Comparison of ENCODE assay signal across 12 mouse cellular contexts in the genomic region with DNA sequence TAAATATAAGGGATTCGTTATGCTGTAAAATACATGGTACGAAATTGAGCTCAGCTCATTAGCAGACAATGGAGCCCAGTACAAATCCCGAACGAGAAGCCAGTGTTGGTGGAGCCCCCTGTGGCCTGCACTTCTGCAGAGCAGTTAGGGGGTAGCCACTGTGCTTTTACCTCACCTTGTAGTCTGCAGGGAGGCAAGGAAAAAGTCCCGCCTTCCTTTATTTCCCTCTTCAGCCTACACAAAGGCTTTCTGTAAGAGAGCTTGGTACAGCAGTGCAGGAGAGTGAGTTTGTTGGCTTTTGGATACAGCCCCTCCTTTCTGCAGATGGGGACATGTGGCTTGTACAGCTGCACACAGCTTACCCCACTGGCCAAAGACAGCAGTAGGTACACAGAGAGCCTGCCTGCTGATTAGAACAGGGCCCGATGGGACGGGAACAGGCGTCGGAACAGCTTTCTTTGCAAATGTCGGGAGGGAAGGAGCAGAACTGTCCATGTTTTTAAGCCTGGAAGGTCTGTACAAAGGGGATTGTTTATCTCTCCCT. TPM values are rescaled to one million over a fixed set of nuclear protein-coding genes. Genes with fewer than 3 reads are reported as not detected.
A peak's percentile ranks its signal among the peaks of the same experiment; 100 is the strongest.
DNase-seq lines count a peak whose midpoint lies in the region; ATAC-seq lines count a peak whose summit lies in the region.
"Had no signal": no experiment of that assay in that cellular context is flagged by ENCODE, and none has a peak within 500 bp of the region (broad histone marks: within the 10 kb centered on the region; RNA-seq: fewer than 3 reads in every experiment).

No protein-coding gene starts in this region.

- H3K4me3 ChIP-seq in hindbrain, embryonic 11.5 days (ENCODE audit: low read depth, low read length), result no peak overlapping the region
- no peak overlapping the region for H3K4me3 ChIP-seq in hindbrain, embryonic 10.5 days
- H3K4me3 ChIP-seq in forebrain, embryonic 12.5 days (replicated peaks), result no peak overlapping the region
- H3K4me3 ChIP-seq in intestine, embryonic 15.5 days (replicated peaks), result no peak overlapping the region
- H3K4me3 ChIP-seq in neural tube, embryonic 13.5 days, result peak overlapping the region; percentile 5; the same call in 1 of the 2 replicates

- H3K4me1 ChIP-seq in hindbrain, embryonic 11.5 days (replicated peaks; ENCODE audit: control insufficient read depth, insufficient read depth, low read length), result peaks cover 6% of the 10 kb centered on the region
- peaks cover 62% of the 10 kb centered on the region for H3K4me1 ChIP-seq in hindbrain, embryonic 10.5 days (replicated peaks)
- peaks cover 49% of the 10 kb centered on the region for H3K4me1 ChIP-seq in forebrain, embryonic 12.5 days
- H3K4me1 ChIP-seq in intestine, embryonic 15.5 days (replicated peaks), result peaks cover 37% of the 10 kb centered on the region
- H3K4me1 ChIP-seq in neural tube, embryonic 13.5 days (replicated peaks), result peaks cover 56% of the 10 kb centered on the region

- no peak overlapping the region for H3K4me2 ChIP-seq in hindbrain, embryonic 11.5 days (replicated peaks; ENCODE audit: low read depth, low read length)
- peak overlapping the region; percentile 22 for H3K4me2 ChIP-seq in forebrain, embryonic 12.5 days
- no peak overlapping the region; the same call in 1 of the 2 replicates for H3K4me2 ChIP-seq in intestine, embryonic 15.5 days (replicated peaks)
- H3K4me2 ChIP-seq in neural tube, embryonic 13.5 days, result peak overlapping the region; percentile 36

- WGBS in hindbrain, embryonic 11.5 days, result 25% methylated on average over 10 of the region's 10 CpGs
- 28% methylated on average over 10 of the region's 10 CpGs for WGBS in hindbrain, embryonic 10.5 days
- WGBS in forebrain, embryonic 12.5 days, result 15% methylated on average over 10 of the region's 10 CpGs
- 57% methylated on average over 10 of the region's 10 CpGs for WGBS in intestine, embryonic 15.5 days
- WGBS in neural tube, embryonic 13.5 days, result 15% methylated on average over 10 of the region's 10 CpGs

- peaks cover 1% of the 10 kb centered on the region; the same call in 1 of the 2 replicates for H3K27me3 ChIP-seq in hindbrain, embryonic 11.5 days (ENCODE audit: control insufficient read depth, insufficient read depth, low read length)
- peaks cover 32% of the 10 kb centered on the region for H3K27me3 ChIP-seq in hindbrain, embryonic 10.5 days (ENCODE audit: insufficient read depth, poor library complexity, severe bottlenecking)
- H3K27me3 ChIP-seq in forebrain, embryonic 12.5 days, result peaks cover 16% of the 10 kb centered on the region
- H3K27me3 ChIP-seq in intestine, embryonic 15.5 days (replicated peaks), result peaks cover 5% of the 10 kb centered on the region; the same call in 1 of the 2 replicates
- peaks cover 10% of the 10 kb centered on the region for H3K27me3 ChIP-seq in neural tube, embryonic 13.5 days

- H3K9me3 ChIP-seq in hindbrain, embryonic 11.5 days (ENCODE audit: control insufficient read depth, low read length), result no peaks in the 10 kb centered on the region
- H3K9me3 ChIP-seq in hindbrain, embryonic 10.5 days, result no peaks in the 10 kb centered on the region
- no peaks in the 10 kb centered on the region for H3K9me3 ChIP-seq in forebrain, embryonic 12.5 days
- H3K9me3 ChIP-seq in intestine, embryonic 15.5 days, result no peaks in the 10 kb centered on the region
- no peaks in the 10 kb centered on the region for H3K9me3 ChIP-seq in neural tube, embryonic 13.5 days

- no peak for DNase-seq in hindbrain, embryonic 11.5 days (ENCODE audit: low spot score)
- no peak for DNase-seq in hindbrain, embryonic 10.5 days (ENCODE audit: low spot score)
- DNase-seq in adrenal gland, postnatal 4 days (ENCODE audit: low spot score in 2 of 2), result no peak
- no peak for DNase-seq in cerebellum, adult 9-10 months
- DNase-seq in thymus, adult 18-20 months, result no peak
- DNase-seq: cerebellum, adult 9-11 months had no signal

- 0 out of 2 replicates have a peak, but pooled peaks cover 3% of the 10 kb centered on the region for H3K36me3 ChIP-seq in hindbrain, embryonic 11.5 days (ENCODE audit: control insufficient read depth, insufficient read depth, low read length)
- peaks cover 25% of the 10 kb centered on the region; the same call in 1 of the 2 replicates for H3K36me3 ChIP-seq in hindbrain, embryonic 10.5 days
- peaks cover 4% of the 10 kb centered on the region; the same call in 1 of the 2 replicates for H3K36me3 ChIP-seq in forebrain, embryonic 12.5 days (replicated peaks)
- H3K36me3 ChIP-seq in intestine, embryonic 15.5 days, result no peaks in the 10 kb centered on the region
- H3K36me3 ChIP-seq in neural tube, embryonic 13.5 days, result no peaks in the 10 kb centered on the region

- no peak for ATAC-seq in hindbrain, embryonic 11.5 days (ENCODE audit: low FRiP score)
- no peak for ATAC-seq in forebrain, embryonic 12.5 days (ENCODE audit: low FRiP score)
- no peak for ATAC-seq in intestine, embryonic 15.5 days
- no peak for ATAC-seq in neural tube, embryonic 13.5 days (ENCODE audit: low read depth)

- H3K27ac ChIP-seq in hindbrain, embryonic 11.5 days (ENCODE audit: low read depth, low read length), result peak overlapping the region; percentile 45; the same call in 1 of the 2 replicates
- no peak overlapping the region for H3K27ac ChIP-seq in hindbrain, embryonic 10.5 days
- peak overlapping the region; percentile 50; the same call in 1 of the 2 replicates for H3K27ac ChIP-seq in forebrain, embryonic 12.5 days
- no peak overlapping the region for H3K27ac ChIP-seq in intestine, embryonic 15.5 days
- 0 out of 2 replicates have a peak overlapping the region, but pooled peaks have one; percentile 24 for H3K27ac ChIP-seq in neural tube, embryonic 13.5 days (replicated peaks)
- H3K27ac ChIP-seq: liver, embryonic 14.5 days had no signal

- H3K9ac ChIP-seq in hindbrain, embryonic 11.5 days (ENCODE audit: low read depth, low read length), result no peak overlapping the region
- peak overlapping the region; percentile 17; the same call in 1 of the 2 replicates for H3K9ac ChIP-seq in forebrain, embryonic 12.5 days
- H3K9ac ChIP-seq in intestine, embryonic 15.5 days, result 0 out of 2 replicates have a peak overlapping the region, but pooled peaks have one; percentile 28
- peak overlapping the region; percentile 49 for H3K9ac ChIP-seq in neural tube, embryonic 13.5 days
- H3K9ac ChIP-seq: liver, embryonic 14.5 days had no signal

RNA-seq across cellular contexts. Expression of gene Inafm2, which starts 3.9 kb away (rescaled TPM):
- polyA plus RNA-seq in hindbrain, embryonic 11.5 days (2014; fragmentation: Nextera tagmentation; extraction: Ambion mirVana), result 34.1 and 35.4 TPM in 2 replicates
- polyA plus RNA-seq in hindbrain, embryonic 10.5 days (2016; fragmentation: Nextera tagmentation; extraction: Ambion mirVana), result 22.1 and 22.9 TPM in 2 replicates
- polyA plus RNA-seq in forebrain, embryonic 12.5 days (2016; fragmentation: Nextera tagmentation; extraction: Ambion mirVana), result 22.3 and 24.4 TPM in 2 replicates
- 21.0 and 23.4 TPM in 2 replicates for polyA plus RNA-seq in intestine, embryonic 15.5 days (2015; fragmentation: Nextera tagmentation; extraction: Ambion mirVana)
- polyA plus RNA-seq in neural tube, embryonic 13.5 days (2015; fragmentation: Nextera tagmentation; extraction: Ambion mirVana), result 23.7 and 25.3 TPM in 2 replicates
- total RNA-seq in adrenal gland, postnatal 4 days (2021), result 10 to 100 TPM; 27.8 to 30.8 TPM

RNA-seq across cellular contexts. Expression of gene Ccdc9b, which starts 13.0 kb away (rescaled TPM):
- 0.68 and 0.98 TPM in 2 replicates for polyA plus RNA-seq in hindbrain, embryonic 11.5 days (2014; fragmentation: Nextera tagmentation; extraction: Ambion mirVana)
- polyA plus RNA-seq in hindbrain, embryonic 10.5 days (2016; fragmentation: Nextera tagmentation; extraction: Ambion mirVana), result 0.50 and 0.55 TPM in 2 replicates
- 2.8 TPM in 2 replicates for polyA plus RNA-seq in forebrain, embryonic 12.5 days (2016; fragmentation: Nextera tagmentation; extraction: Ambion mirVana)
- 1.1 TPM in 2 replicates for polyA plus RNA-seq in intestine, embryonic 15.5 days (2015; fragmentation: Nextera tagmentation; extraction: Ambion mirVana)
- polyA plus RNA-seq in neural tube, embryonic 13.5 days (2015; fragmentation: Nextera tagmentation; extraction: Ambion mirVana), result 1.2 and 1.4 TPM in 2 replicates
- total RNA-seq in adrenal gland, postnatal 4 days (2021), result 1 to 10 TPM; 6.1 to 6.9 TPM
- total RNA-seq: neutrophil, adult 5-6 weeks had no signal

RNA-seq across cellular contexts. Expression of gene Plcb2, which starts 21.2 kb away (rescaled TPM):
- 0.32 and 0.43 TPM in 2 replicates for polyA plus RNA-seq in hindbrain, embryonic 11.5 days (2014; fragmentation: Nextera tagmentation; extraction: Ambion mirVana)
- polyA plus RNA-seq in hindbrain, embryonic 10.5 days (2016; fragmentation: Nextera tagmentation; extraction: Ambion mirVana), result 0.31 and 0.43 TPM in 2 replicates
- polyA plus RNA-seq in forebrain, embryonic 12.5 days (2016; fragmentation: Nextera tagmentation; extraction: Ambion mirVana), result 0.19 and 0.36 TPM in 2 replicates
- polyA plus RNA-seq in intestine, embryonic 15.5 days (2015; fragmentation: Nextera tagmentation; extraction: Ambion mirVana), result 1.2 and 1.6 TPM in 2 replicates
- 0.46 and 0.61 TPM in 2 replicates for polyA plus RNA-seq in neural tube, embryonic 13.5 days (2015; fragmentation: Nextera tagmentation; extraction: Ambion mirVana)
- total RNA-seq in adrenal gland, postnatal 4 days (2021), result 1 to 10 TPM; 2.2 to 2.7 TPM

RNA-seq across cellular contexts. Expression of gene Phgr1, which starts 23.2 kb away (rescaled TPM):
- not detected in 2 replicates for polyA plus RNA-seq in hindbrain, embryonic 11.5 days (2014; fragmentation: Nextera tagmentation; extraction: Ambion mirVana)
- not detected in 2 replicates for polyA plus RNA-seq in hindbrain, embryonic 10.5 days (2016; fragmentation: Nextera tagmentation; extraction: Ambion mirVana)
- polyA plus RNA-seq in forebrain, embryonic 12.5 days (2016; fragmentation: Nextera tagmentation; extraction: Ambion mirVana), result not detected in 2 replicates
- 41.2 and 48.8 TPM in 2 replicates for polyA plus RNA-seq in intestine, embryonic 15.5 days (2015; fragmentation: Nextera tagmentation; extraction: Ambion mirVana)
- not detected in 2 replicates for polyA plus RNA-seq in neural tube, embryonic 13.5 days (2015; fragmentation: Nextera tagmentation; extraction: Ambion mirVana)
- total RNA-seq in adrenal gland, postnatal 4 days (2021), result not detected
- total RNA-seq: neutrophil, adult 5-6 weeks had no signal
- polyA plus RNA-seq: kidney, embryonic 16.5 days; liver, embryonic 14.5 days had no signal

RNA-seq across cellular contexts. Expression of gene Disp2, which starts 30.1 kb away (rescaled TPM):
- 8.5 and 9.2 TPM in 2 replicates for polyA plus RNA-seq in hindbrain, embryonic 11.5 days (2014; fragmentation: Nextera tagmentation; extraction: Ambion mirVana)
- polyA plus RNA-seq in hindbrain, embryonic 10.5 days (2016; fragmentation: Nextera tagmentation; extraction: Ambion mirVana), result 3.6 and 8.9 TPM in 2 replicates
- 11.5 and 14.1 TPM in 2 replicates for polyA plus RNA-seq in forebrain, embryonic 12.5 days (2016; fragmentation: Nextera tagmentation; extraction: Ambion mirVana)
- 2.7 TPM in 2 replicates for polyA plus RNA-seq in intestine, embryonic 15.5 days (2015; fragmentation: Nextera tagmentation; extraction: Ambion mirVana)
- 39.9 and 40.7 TPM in 2 replicates for polyA plus RNA-seq in neural tube, embryonic 13.5 days (2015; fragmentation: Nextera tagmentation; extraction: Ambion mirVana)
- 10 to 100 TPM; 53.4 to 54.0 TPM for total RNA-seq in adrenal gland, postnatal 4 days (2021)
- total RNA-seq: neutrophil, adult 5-6 weeks had no signal

Comparison
In these comparisons a context has a peak if more than half of its experiments do, and no peak if none do; other contexts are left out.
1. H3K27ac ChIP-seq: peak in hindbrain, embryonic 11.5 days (single experiment), forebrain, embryonic 12.5 days (single experiment) and neural tube, embryonic 13.5 days (single experiment); none in hindbrain, embryonic 10.5 days (single experiment) and intestine, embryonic 15.5 days (single experiment).
2. H3K4me2 ChIP-seq: peak in forebrain, embryonic 12.5 days (single experiment) and neural tube, embryonic 13.5 days (single experiment); none in hindbrain, embryonic 11.5 days (single experiment) and intestine, embryonic 15.5 days (single experiment).